Mouse (Mus musculus): ENCODE measurements around the gene Gstp3. TPM values are rescaled to one million over a fixed set of nuclear protein-coding genes. Genes with fewer than 3 reads are reported as not detected.
A peak's percentile ranks its signal among the peaks of the same experiment; 100 is the strongest.
"Not testable (repeated sequence)": the region's sequence is repeated elsewhere in the genome, so short reads cannot be mapped to it uniquely, and the experiment has no call there.

The Gstp3 gene
- polyA plus RNA-seq, 1 experiment = 23.6 TPM

DNA sequence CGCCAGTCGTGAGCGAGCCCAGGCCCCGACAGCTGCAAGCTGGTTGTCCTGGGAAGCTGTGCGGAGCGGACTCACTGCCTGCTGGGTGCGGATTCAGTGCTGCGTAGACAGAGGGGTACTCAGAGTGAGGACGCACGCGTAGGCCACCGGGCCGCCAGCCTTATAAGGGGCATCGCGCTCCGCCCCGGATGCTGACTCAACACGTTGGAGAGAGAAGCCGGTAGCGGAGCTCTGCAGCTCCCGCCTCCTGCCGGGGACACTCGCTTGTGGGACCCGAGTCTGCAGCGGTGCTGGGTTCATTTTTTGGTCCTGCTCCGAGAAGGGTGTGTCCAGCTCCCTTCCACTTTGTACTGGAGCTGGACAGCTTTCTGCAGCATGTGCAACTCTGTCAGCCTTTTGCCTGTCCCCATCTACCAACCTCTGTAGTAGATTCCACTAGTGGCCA, 21.6 kb downstream of the Gstp3 start, which contains the start of gene Gstp1:
Gene Gstp1 (minus strand): TSS at position 198 of the 445 bp plus-strand sequence.
- H3K27me3 ChIP-seq (ENCODE audit: control insufficient read depth, insufficient read depth, low read length) = no peaks in the 10 kb centered on the region
- TF ChIP-seq CTCF (IDR thresholded peaks at IDR 0.05; ENCODE audit: borderline replicate concordance, control insufficient read depth, extremely low read depth, insufficient read depth, low read length, poor library complexity) (peak; percentile 27; the same call in 1 of the 2 replicates), POLR2A (IDR thresholded peaks at IDR 0.05; ENCODE audit: control insufficient read depth, extremely low read depth, insufficient read depth, low read length, poor library complexity) (peak; percentile 77)
- peaks cover 16% of the 10 kb centered on the region for H3K4me1 ChIP-seq (replicated peaks; ENCODE audit: control insufficient read depth, insufficient read depth, low read length)
- DNase-seq = peak; percentile 88
- H3K36me3 ChIP-seq (ENCODE audit: control insufficient read depth, insufficient read depth, low read length) = no peaks in the 10 kb centered on the region
- H3K27ac ChIP-seq (ENCODE audit: control insufficient read depth, insufficient read depth, low read length) = no peak within 1 kb of the TSS
- WGBS = under 1% methylated on average over 26 of the region's 26 CpGs
- H3K4me3 ChIP-seq (ENCODE audit: control insufficient read depth, insufficient read depth, low read length) = peak within 1 kb of the TSS; percentile 61

DNA sequence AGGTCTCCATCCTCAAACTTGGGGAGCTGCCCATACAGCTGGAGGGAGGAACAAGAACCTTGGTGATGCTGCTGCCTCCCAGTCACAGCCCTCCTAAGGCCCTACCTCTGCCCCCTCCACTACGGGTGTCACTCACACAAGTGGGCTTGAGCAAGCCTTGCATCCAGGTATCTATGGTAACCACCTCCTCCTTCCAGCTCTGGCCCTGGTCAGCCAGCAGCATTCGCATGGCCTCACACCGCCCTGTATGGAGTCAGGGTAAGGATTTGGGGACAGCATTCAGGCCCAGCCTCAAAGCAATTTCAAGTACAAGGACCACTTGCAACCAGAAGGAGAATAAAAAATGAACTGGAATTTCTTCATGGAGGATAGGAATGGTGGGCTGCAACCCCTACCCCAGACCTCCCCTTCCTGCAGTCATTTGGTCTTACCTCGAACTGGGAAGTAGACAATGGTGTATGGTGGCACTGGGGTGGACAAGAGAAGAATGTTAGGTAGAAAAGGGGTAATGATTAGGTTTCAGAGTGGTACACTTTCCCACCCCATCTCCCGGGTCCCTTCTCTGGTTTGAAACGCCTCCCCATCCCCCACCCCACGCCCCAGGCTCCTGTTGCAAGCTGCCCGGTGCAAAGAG, 22.1 kb downstream of the Gstp3 start:
- peak overlapping the region; percentile 61 for H3K4me3 ChIP-seq (ENCODE audit: control insufficient read depth, insufficient read depth, low read length)
- not testable (repeated sequence) for H3K36me3 ChIP-seq (ENCODE audit: control insufficient read depth, insufficient read depth, low read length); H3K27ac ChIP-seq (ENCODE audit: control insufficient read depth, insufficient read depth, low read length); DNase-seq; H3K27me3 ChIP-seq (ENCODE audit: control insufficient read depth, insufficient read depth, low read length)
- WGBS = 27% methylated on average over 7 of the region's 8 CpGs
- H3K4me1 ChIP-seq (replicated peaks; ENCODE audit: control insufficient read depth, insufficient read depth, low read length) = peaks cover 16% of the 10 kb centered on the region

DNA sequence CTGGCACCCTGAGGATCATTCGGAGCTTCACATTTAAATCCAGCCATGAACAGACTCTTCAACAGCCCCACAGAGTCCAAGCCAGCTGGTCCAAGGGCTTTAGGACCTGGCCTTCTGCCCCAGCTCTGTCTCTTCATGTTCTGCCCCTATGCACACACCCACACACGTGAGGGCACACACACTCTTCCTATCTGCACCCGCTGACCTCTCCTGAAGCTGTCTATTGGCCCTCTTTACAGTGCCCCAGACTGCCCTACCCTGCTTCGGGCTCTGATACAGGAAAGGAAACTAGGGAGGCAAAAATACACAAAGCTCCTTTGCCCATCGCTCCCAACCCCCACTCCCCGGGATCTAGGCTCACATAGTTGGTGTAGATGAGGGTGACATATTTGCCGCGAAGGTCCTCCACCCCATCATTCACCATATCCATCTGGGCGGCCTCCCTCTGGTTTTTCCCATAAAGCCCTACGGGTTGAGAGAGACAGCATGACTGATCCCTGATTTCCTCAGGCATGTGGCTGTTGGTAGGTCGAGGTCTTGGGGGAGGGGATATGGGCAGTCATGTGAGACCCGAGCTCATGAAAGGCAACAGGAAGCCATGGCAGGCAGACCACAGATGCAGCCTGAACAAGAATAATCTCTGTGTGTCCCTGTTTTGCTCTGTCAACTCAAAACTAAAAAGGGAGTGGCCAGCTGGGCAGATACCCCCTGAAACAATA, 22.9 kb downstream of the Gstp3 start:
- no peak for TF ChIP-seq POLR2A (IDR thresholded peaks at IDR 0.05; ENCODE audit: control insufficient read depth, extremely low read depth, insufficient read depth, low read length, poor library complexity)
- TF ChIP-seq CTCF (IDR thresholded peaks at IDR 0.05; ENCODE audit: borderline replicate concordance, control insufficient read depth, extremely low read depth, insufficient read depth, low read length, poor library complexity) = no peak
- H3K36me3 ChIP-seq (ENCODE audit: control insufficient read depth, insufficient read depth, low read length) = no peaks in the 10 kb centered on the region
- DNase-seq = no peak
- no peak overlapping the region for H3K4me3 ChIP-seq (ENCODE audit: control insufficient read depth, insufficient read depth, low read length)
- WGBS = 75% methylated on average over 12 of the region's 12 CpGs
- H3K27me3 ChIP-seq (ENCODE audit: control insufficient read depth, insufficient read depth, low read length) = no peaks in the 10 kb centered on the region
- H3K27ac ChIP-seq (ENCODE audit: control insufficient read depth, insufficient read depth, low read length) = no peak overlapping the region
- peaks cover 16% of the 10 kb centered on the region for H3K4me1 ChIP-seq (replicated peaks; ENCODE audit: control insufficient read depth, insufficient read depth, low read length)

DNA sequence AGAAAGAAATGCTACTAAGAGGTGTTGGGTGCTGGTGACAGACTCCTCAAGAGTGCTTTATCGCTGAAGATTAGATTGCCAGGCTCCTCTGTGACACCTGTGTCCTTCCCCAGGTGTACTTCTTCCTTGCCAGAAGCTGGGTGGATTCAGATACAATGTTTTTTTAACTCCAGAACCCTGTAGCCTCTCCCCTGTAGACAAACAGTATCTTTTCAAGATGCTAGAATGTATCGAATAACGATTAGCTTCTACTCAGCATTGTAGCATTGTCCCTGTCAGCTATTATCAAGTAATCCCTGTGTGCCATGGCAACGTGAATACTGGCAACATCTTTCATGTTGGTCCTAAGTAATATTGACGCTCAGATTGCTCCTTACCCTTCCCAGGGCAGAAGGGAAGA, 25.6 kb downstream of the Gstp3 start:
- WGBS = 83% methylated on average over 5 of the region's 5 CpGs
- peaks cover 13% of the 10 kb centered on the region for H3K4me1 ChIP-seq (replicated peaks; ENCODE audit: control insufficient read depth, insufficient read depth, low read length)
- no peak overlapping the region for H3K4me3 ChIP-seq (ENCODE audit: control insufficient read depth, insufficient read depth, low read length)
- TF ChIP-seq POLR2A (IDR thresholded peaks at IDR 0.05; ENCODE audit: control insufficient read depth, extremely low read depth, insufficient read depth, low read length, poor library complexity) (no peak), CTCF (IDR thresholded peaks at IDR 0.05; ENCODE audit: borderline replicate concordance, control insufficient read depth, extremely low read depth, insufficient read depth, low read length, poor library complexity) (no peak)
- no peak overlapping the region for H3K27ac ChIP-seq (ENCODE audit: control insufficient read depth, insufficient read depth, low read length)
- H3K27me3 ChIP-seq (ENCODE audit: control insufficient read depth, insufficient read depth, low read length) = no peaks in the 10 kb centered on the region
- no peak for DNase-seq
- H3K36me3 ChIP-seq (ENCODE audit: control insufficient read depth, insufficient read depth, low read length) = no peaks in the 10 kb centered on the region

DNA sequence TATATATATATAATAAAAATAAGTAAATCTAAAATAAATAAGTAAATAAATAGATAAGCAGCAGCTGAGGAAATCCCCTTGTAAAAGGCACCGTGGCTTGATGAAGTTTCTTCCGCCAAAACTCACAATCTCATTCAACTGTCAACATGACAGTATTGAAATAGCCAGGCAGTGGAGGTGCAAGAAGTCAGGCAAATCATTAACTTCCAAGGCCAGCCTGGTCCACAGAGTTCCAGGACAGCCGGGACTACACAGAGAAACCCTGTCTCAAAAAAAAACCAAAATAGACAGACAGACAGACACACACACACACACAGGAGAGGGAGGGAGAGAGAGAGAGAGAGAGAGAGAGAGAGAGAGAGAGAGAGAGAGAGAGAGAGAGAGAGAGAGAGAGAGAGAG, 26.1 kb downstream of the Gstp3 start:
- Histone ChIP-seq H3K36me3 (ENCODE audit: control insufficient read depth, insufficient read depth, low read length) (no peaks in the 10 kb centered on the region), H3K4me3 (ENCODE audit: control insufficient read depth, insufficient read depth, low read length) (no peak overlapping the region), H3K27ac (ENCODE audit: control insufficient read depth, insufficient read depth, low read length) (no peak overlapping the region), H3K4me1 (replicated peaks; ENCODE audit: control insufficient read depth, insufficient read depth, low read length) (peaks cover 12% of the 10 kb centered on the region), H3K27me3 (ENCODE audit: control insufficient read depth, insufficient read depth, low read length) (no peaks in the 10 kb centered on the region)
- TF ChIP-seq CTCF (IDR thresholded peaks at IDR 0.05; ENCODE audit: borderline replicate concordance, control insufficient read depth, extremely low read depth, insufficient read depth, low read length, poor library complexity) (no peak), POLR2A (IDR thresholded peaks at IDR 0.05; ENCODE audit: control insufficient read depth, extremely low read depth, insufficient read depth, low read length, poor library complexity) (no peak)
- no peak for DNase-seq
- 90% methylated on average over 3 of the region's 3 CpGs for WGBS

DNA sequence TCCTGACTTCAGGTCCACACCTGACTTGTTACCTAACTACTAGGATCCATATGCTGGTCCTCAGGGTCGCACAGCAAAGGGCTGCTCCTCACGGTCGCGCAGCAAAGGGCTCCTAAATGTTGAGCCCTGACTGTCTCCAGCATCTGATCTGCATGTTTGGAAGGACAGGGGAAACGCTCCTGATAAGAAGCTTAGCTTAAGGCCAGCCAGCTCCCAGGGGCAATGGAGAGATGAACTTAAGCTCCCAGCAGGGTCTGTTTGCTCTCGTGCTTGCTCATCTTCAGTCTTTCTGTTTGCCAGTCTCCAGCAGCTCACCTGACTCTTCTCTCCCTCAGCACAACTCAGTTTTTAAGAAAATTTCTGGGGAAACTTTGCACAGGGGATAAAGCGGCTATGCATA, 26.7 kb downstream of the Gstp3 start:
- H3K4me1 ChIP-seq (replicated peaks; ENCODE audit: control insufficient read depth, insufficient read depth, low read length) = peaks cover 11% of the 10 kb centered on the region; the same call in 1 of the 2 replicates
- H3K36me3 ChIP-seq (ENCODE audit: control insufficient read depth, insufficient read depth, low read length) = no peaks in the 10 kb centered on the region
- 89% methylated on average over 7 of the region's 7 CpGs for WGBS
- no peaks in the 10 kb centered on the region for H3K27me3 ChIP-seq (ENCODE audit: control insufficient read depth, insufficient read depth, low read length)
- no peak overlapping the region for H3K27ac ChIP-seq (ENCODE audit: control insufficient read depth, insufficient read depth, low read length)
- no peak overlapping the region for H3K4me3 ChIP-seq (ENCODE audit: control insufficient read depth, insufficient read depth, low read length)
- TF ChIP-seq CTCF (IDR thresholded peaks at IDR 0.05; ENCODE audit: borderline replicate concordance, control insufficient read depth, extremely low read depth, insufficient read depth, low read length, poor library complexity) (no peak), POLR2A (IDR thresholded peaks at IDR 0.05; ENCODE audit: control insufficient read depth, extremely low read depth, insufficient read depth, low read length, poor library complexity) (no peak)
- DNase-seq = no peak

Data from thymus, adult 2 months (tissue).